Mouse (Mus musculus) thymus, adult 2 months (tissue): ENCODE data around the gene Kdm5b. TPM values are rescaled to one million over a fixed set of nuclear protein-coding genes. Genes with fewer than 3 reads are reported as not detected.
"Not testable (repeated sequence)": the region's sequence is repeated elsewhere in the genome, so short reads cannot be mapped to it uniquely, and the experiment has no call there.

ENCODE experiments used
- DNase-seq: peaks from one replicate; pipeline ENCODE4 v3.0.0; 2021
- H3K27ac ChIP-seq: fragments of 200-500 bp; 2 replicates; pipeline ENCODE4 v1.5.1; 2012; ENCODE audit warnings: low read length, control low read depth; ENCODE audit not compliant: control insufficient read depth, insufficient read depth
- H3K27me3 ChIP-seq: fragments of 200-500 bp; 2 replicates; pipeline ENCODE4 v1.6.1; 2012; ENCODE audit warnings: mild to moderate bottlenecking, low read length, moderate library complexity, mixed read lengths; ENCODE audit not compliant: control insufficient read depth, insufficient read depth
- H3K36me3 ChIP-seq: fragments of 200-500 bp; 2 replicates; pipeline ENCODE4 v1.6.1; 2012; ENCODE audit warnings: mild to moderate bottlenecking, low read length, moderate library complexity; ENCODE audit not compliant: control insufficient read depth, insufficient read depth
- H3K4me1 ChIP-seq: fragments of 200-500 bp; replicated peaks from 2 replicates; pipeline ENCODE4 v1.6.1; 2012; ENCODE audit warnings: low read length; ENCODE audit not compliant: control insufficient read depth, insufficient read depth
- H3K4me3 ChIP-seq: fragments of 200-500 bp; 2 replicates; pipeline ENCODE4 v1.5.1; 2012; ENCODE audit warnings: mild to moderate bottlenecking, low read length, control low read depth, moderate library complexity; ENCODE audit not compliant: control insufficient read depth, insufficient read depth
- CTCF ChIP-seq: fragments of 200-500 bp; IDR thresholded peaks from 2 replicates; pipeline ENCODE4 v1.5.1; 2012; ENCODE audit warnings: mild to moderate bottlenecking, control low read depth, low read length, moderate library complexity, borderline replicate concordance; ENCODE audit not compliant: control insufficient read depth, poor library complexity, insufficient read depth; ENCODE audit errors: extremely low read depth
- POLR2A ChIP-seq: fragments of 200-500 bp; IDR thresholded peaks from 2 replicates; pipeline ENCODE4 v1.6.1; 2012; ENCODE audit warnings: mild to moderate bottlenecking, low read length, control low read depth, moderate library complexity; ENCODE audit not compliant: control insufficient read depth, poor library complexity, insufficient read depth; ENCODE audit errors: extremely low read depth
- WGBS: fragments of 180-500 bp; shearing (Covaris S2); methylation state at CpG from one replicate; pipeline ENCODE4 v1.1.7; 2018; 5-methylcytosine and 5-hydroxymethylcytosine counted together
- polyA plus RNA-seq: library from polyadenylated mRNA; depleted of rRNA; stranded (reverse); fragments of >200 nt; gene quantifications from 2 replicates; pipeline ENCODE4 v1.2.3, GENCODE M21; 2012

Kdm5b gene
- polyA plus RNA-seq, 1 experiment, result 26.7 TPM

GRCm38 (mm10) chr1:134516491-134517198 lies 43.3 kb upstream of the Kdm5b start:
- no peak for TF ChIP-seq CTCF
- Histone ChIP-seq H3K36me3 (no peaks in the 10 kb centered on the region), H3K27ac (no peak overlapping the region), H3K27me3 (peaks cover 9% of the 10 kb centered on the region; the same call in 1 of the 2 replicates), H3K4me3 (no peak overlapping the region), H3K4me1 (peaks cover 13% of the 10 kb centered on the region)
- 88% methylated on average over 4 of the region's 4 CpGs for WGBS
- no peak for DNase-seq

DNA sequence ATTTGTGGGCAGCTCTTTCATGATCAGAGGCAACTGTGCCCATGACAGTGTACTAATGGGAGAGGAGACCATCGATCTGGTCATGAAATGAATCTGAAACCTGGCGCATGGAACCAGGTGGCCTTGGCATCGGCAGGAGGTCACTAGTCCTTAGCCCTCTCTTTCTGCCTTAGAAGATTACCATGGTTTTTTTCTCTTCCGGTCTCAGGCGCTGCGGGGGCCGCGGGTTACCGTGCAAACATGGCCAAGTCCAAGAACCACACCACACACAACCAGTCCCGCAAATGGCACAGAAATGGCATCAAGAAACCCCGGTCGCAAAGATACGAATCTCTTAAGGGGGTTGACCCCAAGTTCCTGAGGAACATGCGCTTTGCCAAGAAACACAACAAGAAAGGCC lies 42.1 kb upstream of the Kdm5b start:
- H3K27ac ChIP-seq, H3K36me3 ChIP-seq, DNase-seq, H3K4me3 ChIP-seq, H3K27me3 ChIP-seq: not testable (repeated sequence)
- peaks cover 13% of the 10 kb centered on the region for H3K4me1 ChIP-seq
- WGBS, result 96% methylated on average over 14 of the region's 14 CpGs

DNA sequence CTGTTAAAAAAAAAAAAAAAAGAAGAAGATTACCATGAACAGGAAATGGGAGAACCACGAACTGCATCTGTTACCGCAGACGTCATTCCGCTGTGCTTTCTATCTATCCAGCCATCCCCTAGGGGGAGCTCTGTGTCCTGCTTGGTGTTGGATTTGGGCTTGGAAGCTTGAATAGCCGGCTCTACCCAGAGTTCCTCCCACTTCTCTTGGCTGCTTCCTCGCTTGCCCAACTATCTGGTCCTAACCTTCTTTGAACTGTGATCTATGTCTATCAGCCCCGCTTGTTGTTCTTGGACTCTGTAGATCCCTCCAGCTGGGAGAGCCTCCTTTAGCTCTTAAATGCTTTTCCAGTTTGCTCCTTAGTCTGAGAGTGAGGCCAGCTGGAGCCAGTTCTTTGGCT lies 41.3 kb upstream of the Kdm5b start:
- TF ChIP-seq POLR2A (no peak), CTCF (no peak)
- peaks cover 5% of the 10 kb centered on the region for H3K4me1 ChIP-seq

DNA sequence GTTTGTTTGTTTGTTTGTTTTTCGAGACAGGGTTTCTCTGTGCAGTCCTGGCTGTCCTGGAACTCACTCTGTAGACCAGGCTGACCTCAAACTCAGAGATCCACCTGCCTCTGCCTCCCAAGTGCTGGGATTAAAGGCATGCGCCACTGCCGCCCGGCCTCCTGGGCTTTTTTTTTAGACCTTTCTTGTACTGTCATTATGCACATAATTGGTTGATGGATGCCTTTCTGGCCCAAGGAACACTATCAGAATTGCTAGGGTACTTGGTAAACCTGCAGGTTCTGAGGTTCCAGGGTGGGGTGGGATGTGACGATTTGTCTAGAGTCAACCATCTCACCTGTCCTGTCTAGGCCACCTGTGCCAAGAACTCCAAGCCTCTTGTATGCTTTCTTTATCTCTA lies 40.8 kb upstream of the Kdm5b start:
- not testable (repeated sequence) for H3K27me3 ChIP-seq, H3K4me1 ChIP-seq, H3K36me3 ChIP-seq, DNase-seq, H3K4me3 ChIP-seq, H3K27ac ChIP-seq
- WGBS, result 97% methylated on average over 5 of the region's 5 CpGs

More for the DNA sequence above, 41.3 kb upstream of the Kdm5b start:
- Histone ChIP-seq H3K27me3 (peaks cover 2% of the 10 kb centered on the region; the same call in 1 of the 2 replicates), H3K4me3 (no peak overlapping the region), H3K27ac (no peak overlapping the region), H3K36me3 (no peaks in the 10 kb centered on the region)
- peak; percentile 88 for DNase-seq
- 5% methylated on average over 7 of the region's 7 CpGs for WGBS

- Histone ChIP-seq H3K4me3 (no peak overlapping the region), H3K27me3 (no peaks in the 10 kb centered on the region), H3K36me3 (no peaks in the 10 kb centered on the region), H3K4me1 (peaks cover 4% of the 10 kb centered on the region), H3K27ac (no peak overlapping the region)
- TF ChIP-seq CTCF (no peak), POLR2A (no peak)
- WGBS, result 93% methylated on average over 8 of the region's 8 CpGs
- DNase-seq, result no peak
Observed at GRCm38 (mm10) chr1:134520001-134520721, 39.8 kb upstream of the Kdm5b start.

DNA sequence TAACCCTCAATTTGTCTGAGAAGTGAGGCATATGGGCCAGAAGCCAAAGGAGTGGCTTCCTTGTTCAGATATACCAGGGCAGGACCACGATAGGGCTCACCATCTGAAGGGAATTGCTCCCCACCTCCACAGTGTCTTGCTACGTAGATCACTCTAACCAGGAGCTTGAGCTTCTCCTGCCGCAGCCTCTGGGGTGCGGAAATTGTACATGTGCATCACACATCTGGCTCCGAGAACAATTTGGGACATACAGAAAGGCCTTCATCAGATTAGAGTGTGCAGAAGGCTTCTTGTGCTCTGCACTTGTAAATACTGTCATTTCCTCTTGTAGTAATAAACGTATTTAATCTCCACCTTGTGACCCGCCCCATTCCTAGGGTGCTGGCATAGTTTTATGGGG lies 38.8 kb upstream of the Kdm5b start:
- 88% methylated on average over 7 of the region's 7 CpGs for WGBS
- no peaks in the 10 kb centered on the region for H3K27me3 ChIP-seq

DNA sequence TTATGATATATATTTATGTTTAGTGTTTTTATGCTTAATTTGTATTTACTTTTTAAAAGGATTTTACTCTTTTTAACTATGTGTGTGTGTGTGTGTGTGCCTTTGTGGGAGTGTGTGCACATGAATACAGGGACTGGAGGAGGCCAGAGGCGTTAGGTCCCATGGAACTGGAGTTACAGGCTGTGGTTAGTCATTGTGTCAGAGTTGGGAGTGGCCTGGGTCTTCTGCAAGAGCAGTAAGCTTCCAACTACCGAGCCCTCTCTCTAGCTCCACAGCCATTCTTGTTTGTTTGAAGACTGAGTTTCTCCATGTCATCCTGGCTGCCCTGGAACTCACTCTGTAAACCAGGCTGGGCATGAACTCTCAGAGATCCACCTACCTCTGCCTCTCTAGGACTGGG lies 37.6 kb upstream of the Kdm5b start:
- no peaks in the 10 kb centered on the region for H3K27me3 ChIP-seq
- 89% methylated on average over 2 of the region's 2 CpGs for WGBS
- peaks cover 6% of the 10 kb centered on the region for H3K4me1 ChIP-seq
- no peak overlapping the region for H3K4me3 ChIP-seq
- H3K27ac ChIP-seq, result no peak overlapping the region
- TF ChIP-seq CTCF (no peak), POLR2A (no peak)
- DNase-seq, result no peak
- no peaks in the 10 kb centered on the region for H3K36me3 ChIP-seq

More for the DNA sequence above, 38.8 kb upstream of the Kdm5b start:
- Histone ChIP-seq H3K4me3 (no peak overlapping the region), H3K4me1 (peaks cover 4% of the 10 kb centered on the region), H3K36me3 (no peaks in the 10 kb centered on the region), H3K27ac (no peak overlapping the region)
- TF ChIP-seq POLR2A (no peak), CTCF (no peak)
- DNase-seq, result no peak
